Mouse (Mus musculus) frontal cortex, postnatal 36 days (tissue): ENCODE data around the gene Ssh3.
"Not testable (repeated sequence)": the region's sequence is repeated elsewhere in the genome, so short reads cannot be mapped to it uniquely, and the experiment has no call there.

Experiments used
- DNase-seq, 2 experiments: peaks; one replicate each; pipeline ENCODE4 v3.0.0; 2022; ENCODE audit warnings: low spot score in 2 of 2

The Ssh3 gene

GRCm38 (mm10) chr19:4296611-4297010 is 27.6 kb upstream of the Ssh3 start:
- DNase-seq: no peak

GRCm38 (mm10) chr19:4295391-4295790 is 26.4 kb upstream of the Ssh3 start:
- no peak for DNase-seq

DNA sequence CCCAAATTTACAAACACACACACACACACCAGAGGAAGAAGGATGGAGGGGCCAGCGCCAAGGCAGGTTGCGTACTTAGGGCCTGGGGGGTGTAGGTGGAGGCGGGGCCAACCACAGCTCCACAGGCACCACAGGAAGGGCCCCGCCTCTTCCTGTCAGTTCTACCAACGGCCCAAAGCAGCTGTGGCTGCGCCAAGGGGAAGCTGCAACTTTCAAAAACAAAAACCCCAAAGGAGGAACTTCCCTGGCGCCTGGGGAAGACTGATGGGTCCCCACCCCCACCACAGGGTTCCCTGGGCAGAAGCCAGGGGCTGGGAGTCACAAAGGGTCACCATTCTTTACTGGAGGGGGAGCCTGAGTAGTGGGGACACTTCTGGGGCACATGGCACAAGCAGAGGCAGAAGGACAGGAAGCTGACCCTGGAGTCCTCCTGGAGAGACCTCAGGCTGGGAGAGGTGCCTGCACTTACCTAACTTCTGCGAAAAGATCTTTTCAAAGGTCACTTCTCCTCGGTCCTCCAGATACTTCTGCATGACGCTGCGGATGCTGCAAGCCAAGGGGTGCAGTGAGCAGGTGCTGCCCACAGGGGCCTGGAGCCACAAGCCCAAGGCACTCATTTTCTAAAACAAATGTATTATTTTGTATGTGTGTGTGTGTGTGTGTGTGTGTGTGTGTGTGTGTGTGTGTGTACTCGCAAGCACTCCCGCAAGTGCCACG is 25.6 kb upstream of the Ssh3 start:
- DNase-seq: no peak

DNA sequence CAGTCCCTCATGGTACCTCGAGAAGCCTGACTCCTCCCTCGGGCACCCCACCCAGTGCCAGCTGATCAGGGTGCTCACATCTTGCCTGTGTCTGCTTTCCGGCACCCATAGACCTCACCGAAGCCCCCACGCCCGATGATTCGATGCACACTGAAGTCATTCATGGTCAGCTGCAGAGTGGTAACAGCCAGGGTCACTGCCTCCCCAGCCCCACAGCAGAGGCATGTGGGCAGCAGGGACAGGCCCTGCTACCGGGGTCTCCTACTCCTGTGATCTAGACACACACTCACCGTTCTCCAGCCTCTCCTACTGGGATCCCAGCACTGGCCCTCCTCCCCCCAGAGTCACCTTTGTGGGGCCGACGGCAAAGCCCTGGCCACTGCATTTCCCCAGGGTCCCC is 22.2 kb upstream of the Ssh3 start:
- no peak for DNase-seq

DNA sequence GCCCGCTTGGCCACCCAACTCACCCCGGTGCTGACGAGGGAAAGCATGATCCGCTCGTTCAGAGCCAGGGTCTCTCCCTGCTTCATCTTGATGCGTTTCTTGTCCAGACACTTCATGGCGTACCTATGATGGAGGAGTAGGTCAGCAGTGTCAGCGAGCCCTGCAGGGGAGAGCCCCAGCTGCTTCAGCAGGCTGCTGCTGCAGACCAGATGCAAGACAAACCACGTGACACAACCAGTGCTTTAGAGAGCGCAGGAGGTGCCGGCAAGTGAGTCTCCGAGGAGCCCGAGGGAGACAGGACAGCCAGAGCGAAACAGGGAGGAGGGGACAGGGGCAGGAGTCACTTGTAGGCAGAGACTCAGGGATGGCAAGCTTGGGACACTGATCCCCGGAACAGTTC is 21.8 kb upstream of the Ssh3 start:
- no peak for DNase-seq

GRCm38 (mm10) chr19:4283653-4284052 is 14.7 kb upstream of the Ssh3 start:
- DNase-seq: peak in 1 of 2 experiments; percentile 23

DNA sequence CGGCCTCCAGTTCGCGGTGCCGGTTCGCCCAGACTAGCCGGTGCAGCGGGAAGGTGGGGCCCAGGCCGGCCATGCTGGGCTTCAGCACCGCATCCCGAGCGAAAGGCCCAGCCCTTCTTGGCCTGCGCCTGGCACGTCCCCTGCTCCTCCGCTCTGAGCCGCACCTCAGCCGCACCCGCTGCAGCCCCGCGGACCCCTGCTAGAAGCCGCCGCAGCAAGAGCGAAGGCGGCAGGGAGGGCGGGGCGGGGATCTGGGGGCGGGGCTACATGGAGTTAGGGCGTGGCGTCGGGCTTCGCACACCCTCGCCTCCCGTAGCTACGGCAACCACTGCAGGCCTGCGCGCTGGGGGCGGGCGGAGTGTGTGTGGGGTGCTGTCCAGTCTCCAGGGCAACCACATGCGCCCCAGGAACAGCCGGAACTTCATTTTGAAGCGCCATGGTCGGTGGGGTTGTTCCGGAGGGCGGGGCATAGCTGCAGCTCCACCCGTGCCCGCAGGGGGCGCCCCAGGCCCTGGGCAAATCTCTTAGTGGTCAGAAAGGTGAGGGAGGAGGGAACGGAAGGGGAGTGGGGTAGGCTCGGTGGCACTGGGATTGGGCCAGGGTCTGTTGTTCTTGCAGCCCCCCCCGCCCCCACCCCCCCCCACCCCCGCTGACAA is 14.0 kb upstream of the Ssh3 start, which contains the start of gene Ankrd13d:
Gene Ankrd13d (minus strand): TSS at position 240 of the 656 bp plus-strand sequence.
- peak; percentile 93 to 95 for DNase-seq

DNA sequence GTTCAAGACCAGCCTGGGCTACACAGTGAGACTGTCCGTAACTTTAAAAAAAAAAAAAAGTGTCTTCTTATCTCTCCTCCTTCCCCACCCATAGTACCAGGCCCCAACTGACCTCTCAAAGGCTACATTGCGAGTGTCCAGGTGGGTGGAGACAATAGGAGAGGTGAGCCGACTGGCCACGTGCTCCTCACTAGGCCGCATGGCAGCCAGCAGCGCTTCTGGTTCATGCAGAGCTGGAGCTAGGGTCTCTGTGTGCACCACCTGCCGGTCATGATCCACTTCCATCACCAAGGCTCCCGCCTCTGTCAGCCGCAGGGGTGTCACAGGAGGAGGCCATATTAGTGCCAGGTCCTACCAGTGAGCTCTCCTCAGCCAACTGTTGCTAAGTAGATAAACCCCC is 11.4 kb upstream of the Ssh3 start:
- DNase-seq: no peak

DNA sequence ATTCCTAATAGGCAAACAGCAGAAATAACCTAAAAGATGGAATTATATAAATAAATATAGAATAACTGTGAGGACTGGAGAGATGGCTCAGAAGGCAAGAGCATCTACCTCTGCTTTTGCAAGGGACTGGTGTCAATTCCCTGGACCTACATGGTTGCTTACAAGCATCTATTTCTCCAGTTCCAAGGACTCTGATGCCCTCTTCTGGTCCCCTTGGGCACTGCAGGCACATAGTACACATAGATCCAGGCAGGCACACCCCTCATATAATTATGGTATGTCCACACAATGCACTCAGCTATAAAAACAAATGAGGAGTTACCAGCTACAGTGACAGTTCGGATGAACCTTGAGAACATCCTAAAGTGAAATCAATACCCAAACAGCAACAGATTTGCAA is 10.5 kb upstream of the Ssh3 start:
- no peak for DNase-seq

DNA sequence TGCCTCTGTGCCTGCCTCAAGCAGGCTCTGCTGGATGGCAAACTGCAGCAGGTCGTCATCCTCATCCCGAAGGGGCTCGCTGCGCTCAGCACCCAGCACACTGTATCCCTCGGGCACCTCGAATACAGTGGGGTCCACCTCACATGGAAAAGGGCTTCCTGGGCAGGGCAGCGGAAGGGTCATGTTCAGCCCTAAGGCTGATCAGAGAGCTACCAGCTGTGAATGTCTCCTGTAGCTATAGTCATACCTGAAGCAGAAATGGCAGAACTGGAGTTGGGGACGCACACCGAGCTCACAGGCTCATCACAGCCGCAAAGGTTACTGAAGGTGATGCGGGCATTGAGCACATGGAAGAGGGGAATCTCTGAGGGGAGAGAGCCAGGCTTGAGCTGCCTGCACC is 2.0 kb upstream of the Ssh3 start:
- no peak for DNase-seq

GRCm38 (mm10) chr19:4270187-4270586 is 1.2 kb upstream of the Ssh3 start:
- DNase-seq: no peak

GRCm38 (mm10) chr19:4265956-4266355 is 3.0 kb downstream of the Ssh3 start:
- DNase-seq: no peak

DNA sequence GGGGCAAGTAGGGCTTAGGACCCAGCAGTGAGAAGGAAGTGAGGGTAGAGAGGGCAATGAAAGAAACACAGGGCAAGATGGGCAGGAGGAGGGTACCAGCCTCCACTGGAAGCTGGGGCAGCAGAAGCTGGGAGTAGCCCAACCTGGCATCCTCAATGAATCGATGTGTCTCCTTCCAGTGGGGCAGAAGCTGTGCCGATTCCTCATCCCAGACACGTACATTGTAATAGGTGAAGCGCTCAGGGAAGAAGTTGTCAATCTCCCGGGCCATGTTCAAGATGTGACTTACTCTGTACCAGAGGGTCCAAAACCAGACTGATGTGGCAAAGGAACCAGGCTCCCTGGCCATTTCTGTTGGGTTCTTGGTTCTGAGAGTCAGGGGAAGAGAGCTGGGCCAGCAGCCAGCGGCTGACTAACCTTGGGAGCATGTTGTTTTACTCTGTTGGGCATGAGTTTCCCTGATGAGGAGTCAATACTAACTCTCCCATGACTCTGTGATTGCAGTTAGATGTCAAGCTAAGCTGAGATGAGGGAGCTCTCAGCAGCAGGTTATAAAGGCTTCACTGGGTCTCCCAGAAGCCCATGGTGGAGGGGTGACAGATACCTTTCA is 4.7 kb downstream of the Ssh3 start:
- DNase-seq: no peak

DNA sequence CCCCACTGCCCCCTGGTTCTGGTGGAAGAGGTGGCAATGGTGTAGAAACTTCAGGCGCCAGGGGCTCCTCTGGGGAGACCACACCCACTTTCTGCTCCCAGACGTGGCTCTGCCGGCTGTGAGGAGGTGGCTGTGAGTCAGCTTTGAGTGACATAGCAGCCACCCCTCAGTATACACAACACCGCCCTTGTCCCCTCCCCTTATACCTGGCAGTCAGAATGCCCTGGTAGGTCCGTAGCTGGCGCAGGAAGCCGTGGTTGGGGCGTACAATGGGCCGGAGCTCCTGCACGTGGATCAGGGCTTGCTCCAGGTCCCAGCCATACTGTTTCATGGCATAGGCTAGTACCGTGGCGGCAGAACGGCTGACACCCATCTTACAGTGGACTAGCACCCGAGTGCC is 5.3 kb downstream of the Ssh3 start:
- no peak for DNase-seq

DNA sequence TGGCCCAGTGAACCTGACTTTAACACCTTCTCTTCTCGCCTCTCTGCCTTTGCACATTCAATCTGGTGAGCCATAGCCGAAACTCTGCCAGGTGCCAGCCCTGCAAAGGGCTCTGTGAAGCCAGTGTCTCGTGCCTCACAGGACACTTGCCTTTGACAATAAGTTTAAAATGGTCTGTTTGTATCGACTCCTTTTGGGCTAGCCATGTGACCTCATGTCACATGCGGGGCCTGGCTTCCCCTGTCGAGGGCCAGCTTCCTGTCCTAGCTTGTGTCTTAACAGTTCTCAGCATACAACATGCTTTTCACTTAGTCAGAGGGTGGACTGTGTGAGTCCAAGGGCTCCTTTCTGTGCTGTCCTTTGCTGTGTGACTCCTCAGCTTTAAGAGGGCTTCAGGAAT is 6.2 kb downstream of the Ssh3 start:
- no peak for DNase-seq

DNA sequence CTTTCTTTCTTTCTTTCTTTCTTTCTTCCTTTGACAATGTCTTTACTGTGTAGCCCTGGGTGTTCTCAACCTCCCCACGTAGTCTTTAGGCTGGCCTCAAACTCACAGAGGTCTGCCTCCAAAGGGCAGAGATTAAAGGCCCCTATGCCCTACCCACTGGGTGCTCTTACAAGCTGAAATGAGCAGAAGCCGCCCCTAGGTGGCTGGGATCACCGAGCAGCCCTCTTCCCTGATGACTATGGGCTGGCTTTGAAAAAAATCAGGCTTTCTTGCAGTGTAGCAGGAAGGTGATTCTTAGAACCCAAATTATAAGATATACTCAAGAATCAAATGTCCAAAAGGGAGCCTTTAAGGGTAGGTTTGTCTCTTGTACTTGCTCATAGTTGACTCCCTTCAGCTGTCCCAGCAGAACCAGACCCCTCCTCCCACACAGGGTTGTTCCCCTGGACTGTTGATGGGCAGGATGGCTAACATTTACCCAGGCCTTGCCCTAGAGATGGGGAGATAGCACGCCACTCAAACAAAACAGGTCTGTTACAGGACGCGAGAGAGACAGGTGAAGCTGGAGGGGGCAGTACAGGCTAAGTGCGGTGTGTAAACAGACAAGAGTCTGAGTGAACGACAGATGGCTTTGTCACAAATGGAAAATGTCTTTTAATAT is 7.8 kb downstream of the Ssh3 start:
- DNase-seq: no peak

DNA sequence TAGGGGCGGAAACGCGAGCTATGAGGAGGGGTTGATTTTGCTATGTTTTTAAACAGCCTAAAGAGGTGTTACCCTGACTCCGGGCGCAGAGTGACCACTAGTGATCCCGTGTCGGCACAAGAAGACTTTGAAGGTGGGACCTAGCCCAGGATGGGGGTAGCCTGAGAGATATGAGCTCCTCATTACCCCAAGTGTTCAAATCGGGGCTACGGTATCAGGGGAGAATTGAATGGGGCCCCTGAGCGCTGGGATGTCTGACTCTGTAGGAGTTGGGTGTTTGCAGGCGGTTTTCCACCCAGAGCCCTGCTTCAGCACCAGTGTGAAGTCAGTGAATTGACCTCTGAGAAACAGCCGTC is 11.1 kb downstream of the Ssh3 start:
- no peak for DNase-seq

DNA sequence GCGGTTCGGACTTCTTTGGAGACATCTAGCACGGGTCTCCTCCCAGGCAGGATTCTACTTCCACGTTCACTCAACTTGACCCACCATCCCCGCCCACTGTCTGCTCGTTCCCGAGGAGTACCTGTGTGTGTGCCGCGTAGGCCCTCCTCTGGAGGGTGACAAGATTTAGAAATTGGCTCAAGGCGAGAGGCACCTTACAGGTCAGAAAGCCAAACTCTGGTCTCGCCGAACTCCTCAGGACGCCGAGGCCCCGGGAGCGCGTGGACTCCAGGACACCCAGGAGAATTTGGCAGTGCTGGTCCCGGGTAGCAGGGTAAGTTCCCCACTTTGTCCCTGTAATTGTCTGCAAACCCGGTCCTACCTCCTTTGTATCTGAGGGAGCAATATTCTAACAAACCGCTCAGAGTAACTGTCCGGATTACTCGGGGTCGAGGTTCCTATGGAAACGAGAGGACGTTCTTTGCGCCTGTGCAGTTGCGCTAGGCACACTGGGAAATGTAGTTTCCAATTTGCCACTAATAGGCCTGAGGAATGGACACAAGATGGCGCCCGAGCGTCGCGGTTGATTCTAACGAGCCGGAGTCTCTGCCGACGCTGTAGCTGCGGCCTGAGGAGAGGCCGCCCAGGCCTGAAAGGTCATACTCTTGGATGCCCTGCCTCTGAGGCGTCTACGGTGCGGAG is 11.6 kb downstream of the Ssh3 start:
- DNase-seq: peak; percentile 90 to 97

GRCm38 (mm10) chr19:4255583-4256162 is 13.3 kb downstream of the Ssh3 start:
- DNase-seq: no peak

GRCm38 (mm10) chr19:4254230-4254629 is 14.8 kb downstream of the Ssh3 start:
- no peak for DNase-seq

GRCm38 (mm10) chr19:4248683-4249082 is 20.3 kb downstream of the Ssh3 start:
- not testable (repeated sequence) for DNase-seq

- DNase-seq: no peak
These were observed 22.0 kb downstream of the Ssh3 start for GRCm38 (mm10) chr19:4247010-4247409.
